Mouse (Mus musculus) myocyte (in vitro differentiated cells): ENCODE results near the gene Ppil3.

Source experiments
- MAX ChIP-seq: IDR thresholded peaks from one replicate; pipeline ENCODE4 v1.6.1; 2011; ENCODE audit warnings: low read depth, mild to moderate bottlenecking, control low read depth
- POLR2A ChIP-seq: IDR thresholded peaks from one replicate; pipeline ENCODE4 v1.6.1; 2011; ENCODE audit warnings: low read depth, mild to moderate bottlenecking, control low read depth, moderate library complexity; ENCODE audit not compliant: insufficient read length
- POLR2AphosphoS2 ChIP-seq: IDR thresholded peaks from one replicate; pipeline ENCODE4 v1.6.1; 2011; ENCODE audit warnings: low read depth, control low read depth; ENCODE audit not compliant: insufficient read length
- USF1 ChIP-seq: IDR thresholded peaks from one replicate; pipeline ENCODE4 v1.6.1; 2011; ENCODE audit warnings: low read depth, mild to moderate bottlenecking, control low read depth, moderate library complexity

DNA sequence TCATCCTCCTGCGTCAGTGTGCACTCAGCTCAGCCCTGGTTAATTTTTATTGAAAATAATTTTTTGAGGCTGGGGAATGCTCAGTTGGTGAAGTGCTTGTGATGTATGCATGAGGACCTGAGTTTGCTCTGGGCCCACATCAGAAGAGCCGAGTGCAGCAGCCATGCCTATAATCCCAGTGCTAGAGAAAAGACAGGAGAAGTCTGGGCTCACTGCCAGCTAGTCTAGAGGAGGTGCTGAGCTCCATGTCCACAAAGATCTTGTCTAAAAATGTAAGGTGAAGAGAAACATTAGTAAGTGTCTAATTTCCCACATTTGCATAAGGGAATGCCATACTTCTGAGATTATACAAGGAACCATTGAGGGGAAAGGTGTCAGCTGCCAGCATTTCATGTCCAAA lies 13.6 kb upstream of the Ppil3 start:
- TF ChIP-seq POLR2AphosphoS2 (no peak), POLR2A (no peak), USF1 (no peak), MAX (no peak)
